Mouse (Mus musculus) olfactory bulb, adult 2 months (tissue): ENCODE measurements around the gene Cend1.

Experiments used
- CTCF ChIP-seq: fragments of 200-500 bp; IDR thresholded peaks from 2 replicates; pipeline ENCODE4 v1.5.1; 2012; ENCODE audit warnings: low read depth, mild to moderate bottlenecking, low read length, moderate library complexity; ENCODE audit not compliant: insufficient read depth
- POLR2A ChIP-seq: fragments of 200-500 bp; IDR thresholded peaks from 2 replicates; pipeline ENCODE4 v1.6.1; 2012; ENCODE audit warnings: mild to moderate bottlenecking, low read depth, low read length, moderate library complexity; ENCODE audit not compliant: insufficient read depth

GRCm38 (mm10) chr7:141463824-141464602 lies 34.7 kb upstream of the Cend1 start:
- TF ChIP-seq CTCF (no peak), POLR2A (no peak)
